Mouse (Mus musculus): Measurements from ENCODE around the gene Akirin1. TPM values are rescaled to one million over a fixed set of nuclear protein-coding genes. Genes with fewer than 3 reads are reported as not detected.

The Akirin1 gene
- polyA plus RNA-seq, 1 experiment from 2014 or later, result 48.2 TPM

GRCm38 (mm10) chr4:123712431-123712830 is 37.7 kb downstream of the Akirin1 start:
- H3K27me3 ChIP-seq (replicated peaks), result no peaks in the 10 kb centered on the region
- 93% methylated on average over 1 of the region's 3 CpGs for WGBS

GRCm38 (mm10) chr4:123707340-123707739 is 42.8 kb downstream of the Akirin1 start:
- WGBS, result 90% methylated on average over 5 of the region's 5 CpGs
- Histone ChIP-seq H3K27ac (no peak overlapping the region), H3K4me2 (no peak overlapping the region), H3K4me3 (replicated peaks) (no peak overlapping the region), H3K27me3 (replicated peaks) (no peaks in the 10 kb centered on the region), H3K4me1 (no peaks in the 10 kb centered on the region), H3K9ac (no peak overlapping the region), H3K9me3 (no peaks in the 10 kb centered on the region), H3K36me3 (0 out of 2 replicates have a peak, but pooled peaks cover 3% of the 10 kb centered on the region)
- ATAC-seq (ENCODE audit: insufficient read depth, low FRiP score, low read depth), result no peak

More at GRCm38 (mm10) chr4:123712431-123712830, 37.7 kb downstream of the Akirin1 start:
- no peak overlapping the region for H3K4me3 ChIP-seq (replicated peaks)
- H3K36me3 ChIP-seq, result peaks cover 17% of the 10 kb centered on the region; the same call in 1 of the 2 replicates
- no peak overlapping the region for H3K27ac ChIP-seq
- no peaks in the 10 kb centered on the region for H3K9me3 ChIP-seq
- no peak overlapping the region for H3K4me2 ChIP-seq
- no peak for ATAC-seq (ENCODE audit: insufficient read depth, low FRiP score, low read depth)
- H3K9ac ChIP-seq, result no peak overlapping the region
- H3K4me1 ChIP-seq, result no peaks in the 10 kb centered on the region

GRCm38 (mm10) chr4:123705340-123705739 is 44.8 kb downstream of the Akirin1 start:
- Histone ChIP-seq H3K27me3 (replicated peaks) (no peaks in the 10 kb centered on the region), H3K4me3 (replicated peaks) (no peak overlapping the region), H3K27ac (no peak overlapping the region), H3K36me3 (no peaks in the 10 kb centered on the region), H3K9me3 (no peaks in the 10 kb centered on the region), H3K9ac (no peak overlapping the region), H3K4me1 (no peaks in the 10 kb centered on the region), H3K4me2 (no peak overlapping the region)
- no peak for ATAC-seq (ENCODE audit: insufficient read depth, low FRiP score, low read depth)
- WGBS, result 88% methylated on average over 2 of the region's 2 CpGs

DNA sequence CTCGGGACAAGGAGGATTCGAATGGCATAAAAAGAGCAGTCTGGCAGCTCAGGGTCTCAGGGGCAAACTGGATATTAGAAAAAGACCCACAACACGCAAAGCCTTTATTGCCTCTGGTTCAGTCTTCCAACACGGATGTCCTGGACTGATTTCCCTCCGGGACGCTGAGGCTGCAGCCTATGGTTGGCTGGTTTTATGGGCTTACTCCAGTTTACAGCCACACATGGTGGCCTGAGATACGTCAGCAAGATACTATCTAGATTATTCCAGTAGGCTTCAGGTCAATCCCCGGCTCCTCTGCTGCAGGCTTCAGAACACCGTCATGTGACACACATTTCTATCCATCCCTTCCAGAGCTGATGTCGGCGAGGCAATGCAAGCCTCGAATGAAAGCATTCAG is 56.8 kb downstream of the Akirin1 start:
- H3K4me1 ChIP-seq, result no peaks in the 10 kb centered on the region
- H3K27me3 ChIP-seq (replicated peaks), result no peaks in the 10 kb centered on the region
- H3K9ac ChIP-seq, result no peak overlapping the region
- no peak overlapping the region for H3K4me3 ChIP-seq (replicated peaks)
- no peak overlapping the region for H3K4me2 ChIP-seq
- H3K9me3 ChIP-seq, result no peaks in the 10 kb centered on the region
- WGBS, result 88% methylated on average over 12 of the region's 12 CpGs
- H3K36me3 ChIP-seq, result no peaks in the 10 kb centered on the region
- H3K27ac ChIP-seq, result no peak overlapping the region
- ATAC-seq (ENCODE audit: insufficient read depth, low FRiP score, low read depth), result no peak

DNA sequence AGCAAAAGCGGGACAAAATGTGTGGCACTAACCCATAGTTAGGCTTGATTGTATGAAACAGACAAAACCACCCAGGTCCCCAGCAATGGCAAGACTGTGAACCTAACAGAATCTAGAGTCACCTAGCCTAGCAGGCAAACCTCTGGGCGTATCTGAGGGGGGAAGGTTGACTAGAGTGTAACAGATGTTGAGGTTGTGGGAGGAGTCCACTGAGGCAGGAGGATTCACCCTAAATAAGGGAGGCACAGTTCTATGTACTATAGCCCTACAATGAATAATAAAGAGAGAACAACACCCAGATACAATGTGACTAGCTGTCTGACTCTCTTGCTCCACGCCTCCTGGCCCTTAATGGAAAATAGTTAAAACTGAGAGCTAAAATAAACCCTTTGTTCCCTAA is 58.1 kb downstream of the Akirin1 start:
- Histone ChIP-seq H3K27me3 (replicated peaks) (no peaks in the 10 kb centered on the region), H3K4me1 (0 out of 2 replicates have a peak, but pooled peaks cover 3% of the 10 kb centered on the region), H3K4me2 (no peak overlapping the region), H3K9me3 (no peaks in the 10 kb centered on the region), H3K4me3 (replicated peaks) (no peak overlapping the region), H3K9ac (no peak overlapping the region), H3K27ac (no peak overlapping the region), H3K36me3 (no peaks in the 10 kb centered on the region)
- 78% methylated on average over 3 of the region's 3 CpGs for WGBS
- no peak for ATAC-seq (ENCODE audit: insufficient read depth, low FRiP score, low read depth)

- no peak overlapping the region for H3K9ac ChIP-seq
- no peaks in the 10 kb centered on the region for H3K9me3 ChIP-seq
- 86% methylated on average over 10 of the region's 10 CpGs for WGBS
Observed at GRCm38 (mm10) chr4:123690311-123690710, 59.8 kb downstream of the Akirin1 start.

DNA sequence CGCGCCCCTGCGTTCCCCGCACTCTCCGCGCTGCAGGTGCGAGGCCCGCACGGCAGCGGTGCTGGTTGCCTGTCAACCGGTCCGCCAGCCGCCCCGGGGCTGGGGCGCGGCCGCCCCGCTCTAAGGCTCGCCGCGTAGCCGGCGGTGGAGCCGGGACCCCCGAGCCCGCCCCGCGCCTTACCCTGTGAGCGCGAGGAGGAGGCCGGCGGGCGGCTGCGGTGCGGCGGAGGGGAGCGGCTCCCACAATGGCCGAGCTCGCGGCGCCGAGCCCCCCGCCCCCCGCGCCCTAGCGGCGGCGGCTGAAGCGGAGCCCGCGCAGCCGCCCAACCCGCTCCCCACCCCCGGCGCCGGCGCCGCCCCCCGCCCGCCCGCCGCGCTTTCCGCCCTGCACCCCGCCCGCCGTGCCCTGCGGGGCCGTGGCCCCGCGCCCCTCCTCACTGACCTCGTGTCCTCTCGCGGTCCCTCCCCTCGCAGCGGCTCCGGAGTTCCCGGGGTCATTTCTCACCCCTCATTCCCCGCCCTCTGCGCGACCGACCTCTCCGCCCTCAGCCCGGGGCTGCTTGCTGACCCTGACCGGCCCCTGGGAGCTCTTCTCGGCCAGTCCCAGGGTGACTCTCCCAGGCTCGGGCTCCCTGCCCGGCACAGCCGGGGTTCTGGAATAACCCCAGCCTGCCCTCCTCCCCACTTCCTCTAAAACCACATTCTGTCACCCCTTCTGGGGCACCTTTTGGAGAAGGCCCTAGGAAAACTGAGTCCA is 62.9 kb downstream of the Akirin1 start:
- peak overlapping the region; percentile 76 for H3K4me3 ChIP-seq (replicated peaks)
- peak overlapping the region; percentile 100 for H3K4me2 ChIP-seq
- H3K9ac ChIP-seq, result peak overlapping the region; percentile 52
- H3K27me3 ChIP-seq (replicated peaks), result peaks cover 16% of the 10 kb centered on the region; the same call in 1 of the 2 replicates
- peak; percentile 54; the same call in 1 of the 2 replicates for ATAC-seq (ENCODE audit: insufficient read depth, low FRiP score, low read depth)
- H3K9me3 ChIP-seq, result no peaks in the 10 kb centered on the region
- no peaks in the 10 kb centered on the region for H3K36me3 ChIP-seq
- WGBS, result under 1% methylated on average over 61 of the region's 89 CpGs
- H3K27ac ChIP-seq, result peak overlapping the region; percentile 54; the same call in 1 of the 2 replicates
- H3K4me1 ChIP-seq, result peaks cover 9% of the 10 kb centered on the region

More at GRCm38 (mm10) chr4:123690311-123690710, 59.8 kb downstream of the Akirin1 start:
- H3K27me3 ChIP-seq (replicated peaks), result peaks cover 12% of the 10 kb centered on the region; the same call in 1 of the 2 replicates
- no peak overlapping the region for H3K27ac ChIP-seq
- peaks cover 9% of the 10 kb centered on the region for H3K4me1 ChIP-seq
- no peak overlapping the region for H3K4me2 ChIP-seq
- no peak for ATAC-seq (ENCODE audit: insufficient read depth, low FRiP score, low read depth)
- H3K36me3 ChIP-seq, result no peaks in the 10 kb centered on the region
- H3K4me3 ChIP-seq (replicated peaks), result no peak overlapping the region

DNA sequence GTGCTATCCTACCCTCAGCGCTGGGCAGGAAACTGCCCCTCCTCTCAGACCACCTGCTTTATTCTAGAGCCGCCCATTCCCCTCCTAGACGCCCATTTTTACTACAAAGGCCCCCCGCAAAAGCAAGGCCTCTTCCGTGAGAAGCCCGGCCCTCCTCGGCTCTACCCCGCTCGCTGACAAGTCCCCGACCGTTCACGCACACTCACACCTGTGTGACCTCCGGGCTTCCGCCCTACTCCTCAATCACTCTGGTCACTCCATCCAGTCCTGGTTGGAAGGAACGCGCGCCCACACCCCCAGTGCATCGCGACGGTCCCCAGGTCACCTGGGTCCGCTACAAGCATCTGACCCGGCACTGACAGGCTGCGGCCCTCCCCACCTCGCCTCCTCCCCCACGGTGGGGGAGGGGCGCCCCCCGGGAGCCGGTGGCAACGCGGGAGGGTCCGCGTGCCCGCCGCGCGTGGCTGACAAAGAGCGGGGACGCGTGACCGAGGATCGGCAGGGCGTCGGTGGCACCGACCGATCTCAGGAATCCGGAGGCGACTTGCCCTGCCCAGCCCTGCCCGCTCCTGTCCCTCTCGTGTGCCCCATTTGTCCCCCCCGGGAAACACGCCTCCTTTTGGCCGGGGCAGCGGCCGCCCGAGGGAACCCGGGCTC is 63.6 kb downstream of the Akirin1 start:
- H3K9ac ChIP-seq, result peak overlapping the region; percentile 52
- peak overlapping the region; percentile 76 for H3K4me3 ChIP-seq (replicated peaks)
- no peaks in the 10 kb centered on the region for H3K9me3 ChIP-seq
- H3K27me3 ChIP-seq (replicated peaks), result peaks cover 16% of the 10 kb centered on the region; the same call in 1 of the 2 replicates
- peak overlapping the region; percentile 100 for H3K4me2 ChIP-seq
- WGBS, result 1% methylated on average over 53 of the region's 56 CpGs
- no peak overlapping the region for H3K27ac ChIP-seq
- no peak for ATAC-seq (ENCODE audit: insufficient read depth, low FRiP score, low read depth)
- peaks cover 9% of the 10 kb centered on the region for H3K4me1 ChIP-seq
- no peaks in the 10 kb centered on the region for H3K36me3 ChIP-seq

DNA sequence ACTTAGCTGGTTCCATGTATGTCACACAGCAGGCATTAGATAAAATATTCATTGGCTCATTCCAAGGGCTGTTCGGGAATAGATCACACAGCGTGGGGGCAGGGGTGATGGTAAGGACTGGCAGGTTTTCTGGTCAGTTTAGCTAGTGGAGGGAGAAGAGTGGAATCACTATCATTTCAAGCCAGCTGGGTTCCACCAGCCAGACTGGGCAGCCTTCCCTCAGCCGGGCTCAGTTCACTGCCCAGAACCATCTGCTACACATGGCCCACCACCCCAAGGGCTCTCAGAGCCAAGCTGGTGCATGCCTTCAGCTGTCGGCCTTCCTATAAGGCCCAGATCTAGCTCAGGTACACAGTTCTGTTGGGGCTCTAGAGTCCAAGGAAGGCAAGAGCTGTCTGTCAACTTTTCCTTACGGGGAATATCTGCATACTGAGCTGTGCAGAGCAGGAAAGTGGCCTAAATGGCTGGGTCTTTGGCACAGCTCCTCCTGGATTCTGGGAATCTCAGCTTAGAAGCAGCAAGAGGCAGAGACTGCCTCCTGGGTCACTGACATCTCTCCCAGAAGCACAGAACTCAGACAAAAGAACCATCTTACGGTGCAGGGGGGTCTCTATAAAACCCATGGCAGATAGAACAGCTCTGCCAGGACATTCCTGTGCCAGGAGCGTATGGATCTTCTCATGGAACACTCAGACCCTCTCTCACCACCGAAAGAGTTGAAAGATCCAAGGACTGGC is 64.5 kb downstream of the Akirin1 start:
- Histone ChIP-seq H3K27ac (no peak overlapping the region), H3K4me1 (peaks cover 9% of the 10 kb centered on the region), H3K9ac (no peak overlapping the region), H3K9me3 (no peaks in the 10 kb centered on the region), H3K4me3 (replicated peaks) (peak overlapping the region; percentile 76), H3K4me2 (peak overlapping the region; percentile 100), H3K27me3 (replicated peaks) (peaks cover 16% of the 10 kb centered on the region; the same call in 1 of the 2 replicates), H3K36me3 (no peaks in the 10 kb centered on the region)
- WGBS, result 63% methylated on average over 8 of the region's 8 CpGs
- no peak for ATAC-seq (ENCODE audit: insufficient read depth, low FRiP score, low read depth)

GRCm38 (mm10) chr4:123685046-123685445 is 65.1 kb downstream of the Akirin1 start:
- Histone ChIP-seq H3K4me3 (replicated peaks) (no peak overlapping the region), H3K9me3 (no peaks in the 10 kb centered on the region), H3K27ac (no peak overlapping the region), H3K9ac (no peak overlapping the region), H3K4me1 (peaks cover 9% of the 10 kb centered on the region), H3K27me3 (replicated peaks) (peaks cover 16% of the 10 kb centered on the region; the same call in 1 of the 2 replicates), H3K4me2 (no peak overlapping the region), H3K36me3 (no peaks in the 10 kb centered on the region)
- 83% methylated on average over 7 of the region's 7 CpGs for WGBS
- ATAC-seq (ENCODE audit: insufficient read depth, low FRiP score, low read depth), result no peak
